Mouse (Mus musculus): ENCODE data around the gene Mlc1.

Gene Mlc1

DNA sequence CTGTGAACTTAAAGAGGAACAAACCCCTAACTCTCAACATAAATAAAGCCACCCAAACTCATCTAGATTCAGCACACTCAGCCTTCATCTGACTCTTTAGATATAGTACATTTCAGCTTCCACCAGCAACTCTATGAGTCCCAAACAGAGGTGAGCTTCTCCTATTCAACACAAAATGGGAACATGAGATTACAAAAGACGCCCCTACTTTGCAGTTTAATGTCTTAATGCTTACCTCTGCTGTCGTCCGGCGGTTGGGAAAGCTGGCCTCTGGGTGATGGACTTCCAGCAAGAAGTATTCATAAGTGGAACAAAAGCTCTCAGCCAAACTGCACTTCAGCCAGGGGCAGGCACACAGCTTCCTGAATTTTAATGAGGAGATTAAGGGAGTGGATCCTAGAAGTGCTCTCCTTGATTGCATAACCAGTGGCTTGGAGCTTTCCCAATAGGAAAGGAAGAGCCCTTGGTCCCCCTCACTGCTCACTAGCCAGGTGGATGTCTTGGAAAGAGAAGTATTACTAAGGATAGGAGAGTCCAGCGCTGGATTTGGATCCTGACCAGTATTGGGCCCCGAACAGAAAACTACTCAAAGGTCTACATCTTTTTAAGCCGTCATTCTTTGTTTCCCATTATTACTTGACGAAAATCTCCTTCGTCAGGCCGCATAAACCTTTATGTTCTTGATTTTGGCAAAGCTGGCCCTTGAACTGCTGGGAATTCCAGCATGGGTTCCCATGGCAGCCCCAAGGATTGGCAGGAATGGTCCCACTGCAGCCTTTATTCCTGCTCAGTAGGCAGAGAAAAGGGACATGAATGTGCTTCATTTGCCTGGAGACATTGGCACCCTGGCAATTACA is at the start of gene Mlc1:
Mlc1 (minus strand) TSS at position 727 of the 857 bp plus-strand sequence.
- no peak for DNase-seq (ENCODE audit: low spot score in 2 of 2)

DNA sequence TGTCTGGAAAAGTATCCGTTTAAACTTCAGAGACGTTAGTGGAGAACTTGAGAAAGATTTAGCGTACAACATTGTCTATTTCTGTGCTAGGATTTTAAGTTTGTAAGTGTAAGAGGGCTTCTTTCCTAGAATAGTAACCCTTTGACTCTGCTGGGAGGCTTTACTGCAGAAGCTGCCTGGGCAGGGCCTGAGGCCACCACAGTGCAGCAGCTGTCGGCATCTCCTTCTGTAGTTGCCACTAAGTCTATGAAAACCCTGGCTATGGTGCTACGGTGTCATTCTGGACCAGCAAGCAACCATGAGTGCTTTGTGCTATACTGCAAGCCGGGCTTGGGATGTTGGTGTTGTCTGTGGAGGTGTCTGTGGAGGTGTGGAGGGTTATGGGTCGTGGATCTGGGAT is 41.7 kb upstream of the Mlc1 start:
- DNase-seq (ENCODE audit: low spot score in 2 of 2) = no peak

DNA sequence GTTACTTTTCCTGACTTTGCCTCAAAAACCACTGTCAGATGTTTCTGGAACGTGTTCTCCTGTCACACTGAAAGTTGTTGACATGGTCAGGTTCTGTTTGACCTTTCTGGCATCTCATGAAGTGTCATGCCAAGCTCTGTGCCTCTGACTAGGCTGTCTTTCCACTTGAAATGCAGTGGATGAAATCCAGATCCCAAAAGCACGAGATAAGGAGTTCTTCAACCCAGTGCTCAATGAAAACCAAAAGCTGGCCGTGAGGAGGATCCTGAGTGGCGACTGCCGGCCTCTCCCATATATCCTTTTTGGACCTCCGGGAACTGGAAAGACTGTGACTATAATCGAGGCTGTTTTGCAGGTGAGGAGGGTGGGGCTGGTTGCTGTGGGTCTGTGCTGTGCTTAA is 41.3 kb upstream of the Mlc1 start:
- no peak for DNase-seq (ENCODE audit: low spot score in 2 of 2)

DNA sequence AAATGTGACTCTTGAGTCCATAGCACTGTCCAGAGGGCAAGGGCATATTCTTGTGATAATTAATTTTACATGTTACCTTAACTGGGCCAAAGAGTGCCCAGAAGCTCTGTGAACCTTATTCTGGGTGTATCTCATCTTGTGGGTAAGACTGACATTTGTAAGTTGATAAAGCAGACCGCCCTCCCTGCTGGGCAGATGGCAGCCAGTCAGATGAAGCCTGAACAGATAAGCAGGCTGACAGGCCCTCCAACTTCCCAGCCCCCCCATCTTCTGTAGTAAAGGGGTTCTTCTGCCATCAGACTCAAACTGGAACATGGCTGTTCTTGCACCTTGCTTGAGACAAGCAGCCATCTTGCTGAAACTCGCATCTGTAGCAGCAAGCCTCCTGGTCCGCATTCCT is 37.9 kb upstream of the Mlc1 start:
- no peak for DNase-seq (ENCODE audit: low spot score in 2 of 2)

DNA sequence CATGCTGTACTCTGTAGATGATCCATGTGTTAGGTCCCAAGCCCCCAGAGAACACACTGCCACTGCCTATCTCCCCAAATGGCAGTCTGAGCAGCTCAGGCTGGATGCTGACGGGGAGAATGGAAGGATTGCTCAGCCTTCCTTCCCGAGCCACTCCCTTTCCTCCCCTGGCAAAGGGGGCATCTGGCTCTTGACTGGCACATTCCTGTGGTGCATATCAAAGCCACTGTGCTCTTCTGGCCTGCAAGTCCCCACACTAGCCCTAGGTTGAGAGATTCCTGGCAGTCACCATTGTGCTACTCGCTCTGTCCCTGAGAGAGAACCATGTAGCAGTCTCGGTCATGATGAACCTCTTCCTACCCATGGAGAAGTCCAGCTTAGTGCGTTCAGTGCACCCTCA is 29.0 kb upstream of the Mlc1 start:
- no peak for DNase-seq (ENCODE audit: low spot score in 2 of 2)

DNA sequence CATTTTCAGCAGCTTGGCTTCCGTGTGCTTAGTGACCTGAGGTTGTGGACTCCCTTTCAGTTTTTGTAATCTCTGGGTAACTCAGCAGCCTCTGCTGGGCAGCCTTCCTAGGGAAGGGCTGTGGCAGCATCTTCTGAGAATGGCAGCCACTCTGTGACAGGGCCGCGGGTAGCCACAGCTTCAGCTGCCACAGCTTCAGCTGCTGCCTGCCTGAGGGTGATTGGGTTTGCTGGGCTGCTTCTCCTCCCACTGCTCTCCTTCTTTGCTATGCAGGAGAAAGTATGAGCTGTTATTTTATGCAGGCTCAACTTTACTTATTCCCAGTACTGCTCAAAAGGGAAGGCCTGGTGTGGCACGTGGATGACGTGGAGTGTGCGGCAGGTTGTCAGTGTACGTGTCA is 28.2 kb upstream of the Mlc1 start:
- no peak for DNase-seq (ENCODE audit: low spot score in 2 of 2)

DNA sequence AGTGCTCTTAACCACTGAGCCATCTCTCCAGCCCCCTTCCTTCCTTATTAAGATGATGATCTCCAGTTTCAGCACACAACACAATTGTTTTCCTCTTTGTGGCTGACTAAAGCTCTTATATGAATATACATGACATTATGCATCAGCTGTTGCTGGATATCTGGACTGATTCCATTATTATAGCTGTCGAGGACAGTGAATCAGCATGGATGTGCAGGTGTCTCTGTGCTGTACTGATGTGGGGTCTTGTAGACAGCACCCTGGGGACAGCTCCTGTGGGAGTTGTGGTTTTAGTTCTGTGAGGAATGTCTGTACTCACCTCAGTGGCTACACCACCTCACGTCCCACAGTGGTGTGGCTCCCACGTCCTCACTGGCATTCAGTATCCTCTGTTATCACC is 22.4 kb upstream of the Mlc1 start:
- DNase-seq (ENCODE audit: low spot score in 2 of 2) = no peak

DNA sequence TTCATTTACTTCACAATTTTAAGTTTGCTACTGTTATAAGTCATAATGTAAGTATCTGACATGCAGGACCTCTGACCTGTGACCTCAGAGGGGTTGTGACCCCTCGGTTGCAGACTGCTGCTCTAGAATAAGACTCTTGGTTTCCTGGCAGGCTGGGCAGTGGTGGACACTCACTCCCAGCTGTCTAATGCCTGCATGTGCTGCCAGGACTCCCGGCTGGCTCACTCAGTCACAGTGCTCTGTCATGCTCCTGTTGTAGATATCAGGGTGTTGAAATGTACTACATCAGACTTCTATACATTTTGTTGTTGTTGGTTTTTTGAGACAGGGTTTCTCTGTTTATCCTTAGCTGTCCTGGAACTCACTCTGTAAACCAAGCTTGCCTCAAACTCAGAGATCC is 21.6 kb upstream of the Mlc1 start:
- DNase-seq (ENCODE audit: low spot score in 2 of 2) = no peak

DNA sequence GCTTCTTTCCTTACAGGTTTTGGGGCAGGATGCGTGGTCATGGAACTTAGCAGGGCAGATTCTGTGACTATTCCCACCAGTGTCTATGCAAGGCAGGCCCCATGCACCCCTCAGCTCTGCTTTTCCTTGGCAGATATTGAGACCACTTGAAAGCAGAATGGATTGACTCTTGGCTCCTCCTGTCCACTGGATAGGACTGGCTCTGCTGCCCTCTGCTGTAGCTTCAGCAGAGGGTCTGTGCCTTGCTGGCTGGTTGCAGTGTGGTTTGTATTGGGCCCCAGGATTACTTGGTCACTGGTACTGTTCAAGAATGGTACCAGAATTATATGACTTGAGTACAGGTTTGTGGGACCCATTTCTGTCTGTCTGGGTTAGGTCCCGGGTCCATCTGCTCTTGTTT is 20.3 kb upstream of the Mlc1 start:
- DNase-seq (ENCODE audit: low spot score in 2 of 2) = no peak

DNA sequence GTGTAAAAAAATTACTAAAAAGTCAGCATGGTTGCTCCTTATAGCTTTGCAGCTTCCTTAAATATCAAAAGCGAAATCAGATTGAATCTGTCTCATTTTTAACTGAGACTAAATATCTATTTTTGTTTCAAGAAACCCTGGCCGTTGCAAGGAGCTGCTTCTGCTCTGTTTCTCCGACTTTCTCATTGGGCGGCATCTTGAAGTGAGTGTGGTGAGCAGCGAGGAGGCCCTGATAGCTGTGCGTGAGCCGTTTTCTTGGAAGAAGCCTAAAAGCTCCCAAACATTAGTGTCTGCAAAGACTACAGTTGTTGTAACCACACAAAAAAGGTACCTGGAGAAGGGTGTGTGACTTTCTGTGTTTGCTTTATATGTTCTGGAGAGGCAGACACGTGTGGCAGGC is 19.8 kb upstream of the Mlc1 start:
- DNase-seq (ENCODE audit: low spot score in 2 of 2) = no peak

DNA sequence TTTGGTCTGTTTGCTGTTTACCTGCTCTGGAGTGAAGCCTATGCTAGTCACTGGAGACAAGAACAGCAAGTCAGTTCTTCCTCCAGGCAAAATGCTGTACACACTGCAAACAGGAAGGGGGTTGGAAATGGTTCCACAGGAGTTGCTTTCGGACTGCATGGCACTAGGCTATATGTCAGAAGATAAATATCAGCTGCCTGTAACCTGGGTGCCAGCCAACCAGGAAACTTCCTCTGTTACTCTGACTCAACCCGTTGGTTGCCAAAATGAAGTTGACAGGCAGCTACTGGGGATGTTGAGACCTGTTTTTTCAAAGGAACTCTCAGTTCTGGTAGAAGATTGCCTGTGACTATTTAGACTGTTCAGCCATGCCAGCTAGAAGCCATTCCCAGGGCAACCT is 10.4 kb upstream of the Mlc1 start:
- DNase-seq (ENCODE audit: low spot score in 2 of 2) = no peak

DNA sequence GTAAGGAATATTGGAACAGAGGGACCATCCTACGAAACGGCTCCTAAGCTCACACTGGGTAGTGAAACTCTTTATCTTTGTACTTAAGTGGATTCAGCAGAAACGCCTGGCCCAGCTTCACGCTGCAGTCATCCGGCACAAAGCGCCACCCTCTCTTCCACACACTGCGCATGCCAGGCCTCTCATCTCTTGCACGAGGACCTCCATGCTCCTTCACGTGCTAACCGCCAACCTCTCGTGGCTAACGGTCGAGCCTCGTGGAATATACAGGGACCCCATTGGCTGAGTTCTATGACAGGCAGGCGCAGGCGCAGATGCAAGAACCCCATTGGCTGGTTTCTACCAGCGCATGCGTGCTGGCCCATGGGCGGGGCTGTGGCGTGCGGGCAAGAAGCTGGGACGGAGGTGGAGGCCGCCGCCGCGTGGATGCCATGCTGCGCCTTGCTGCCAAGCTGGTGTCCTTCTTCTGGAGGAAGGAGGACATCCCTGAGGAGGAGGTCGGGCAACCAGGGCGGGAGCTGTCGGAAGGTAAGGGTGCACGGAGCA is 3.8 kb upstream of the Mlc1 start, which contains the start of gene Mov10l1:
Mov10l1 (plus strand) TSS at position 376 of the 546 bp plus-strand sequence.
- DNase-seq (ENCODE audit: low spot score in 2 of 2) = no peak

DNA sequence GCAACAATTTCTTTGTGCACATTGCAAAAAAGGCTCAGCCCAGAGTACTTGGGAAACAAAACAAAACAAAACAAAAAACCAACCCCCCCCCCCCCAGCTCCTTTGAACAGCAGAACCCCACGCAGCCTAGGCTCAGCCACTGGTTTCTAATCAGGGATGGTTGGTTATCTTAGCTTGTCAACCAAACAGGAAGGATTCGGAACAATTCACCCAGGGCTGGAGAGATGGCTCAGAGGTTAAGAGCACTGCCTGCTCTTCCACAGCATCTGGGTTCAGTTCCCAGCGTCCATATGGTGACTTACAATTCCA is 285 bp upstream of the Mlc1 start:
- no peak for DNase-seq (ENCODE audit: low spot score in 2 of 2)

DNA sequence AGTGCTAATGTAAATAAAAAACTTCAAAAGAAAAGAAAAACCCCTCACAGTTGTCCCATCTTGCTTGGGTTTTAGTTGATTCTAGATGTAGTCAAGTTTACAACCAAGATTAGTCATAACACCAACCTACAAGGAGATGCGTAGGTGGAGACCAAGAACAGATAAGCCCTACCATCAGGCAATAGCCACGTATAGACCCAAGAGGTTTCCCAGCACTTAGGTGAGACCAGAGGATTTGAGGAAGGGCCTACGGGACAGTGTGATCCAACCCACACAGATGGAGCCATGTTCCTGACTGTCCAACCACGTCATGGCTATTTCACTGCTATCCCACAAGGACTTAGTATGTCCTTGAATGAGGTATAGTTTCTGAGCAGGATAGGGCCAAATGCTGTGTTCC is 6.5 kb downstream of the Mlc1 start:
- no peak for DNase-seq (ENCODE audit: low spot score in 2 of 2)

DNA sequence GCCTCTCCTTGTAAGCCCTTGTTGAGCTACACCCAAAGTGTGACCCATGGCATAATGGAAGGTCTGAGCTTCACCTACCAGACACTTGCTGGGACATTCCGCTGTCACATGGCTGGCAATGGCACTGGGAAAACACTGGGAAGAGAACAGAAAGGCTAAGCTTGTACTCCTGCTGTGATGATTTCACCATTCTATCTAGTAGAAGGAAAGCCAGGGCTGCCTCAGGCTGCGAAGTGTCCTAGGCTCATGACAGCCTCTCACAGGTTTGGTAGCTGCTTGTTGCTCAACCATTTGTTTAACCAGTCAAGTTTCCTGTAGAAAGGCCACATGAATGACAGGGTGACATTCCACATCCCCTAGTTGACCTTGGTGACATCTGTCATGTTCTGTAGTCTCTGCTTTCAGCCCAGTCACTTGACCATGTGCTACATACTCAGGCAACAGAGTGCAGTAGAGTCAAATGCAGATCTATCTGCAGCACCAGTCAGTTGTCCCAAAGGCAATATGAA is 14.7 kb downstream of the Mlc1 start:
- no peak for DNase-seq (ENCODE audit: low spot score in 2 of 2)

DNA sequence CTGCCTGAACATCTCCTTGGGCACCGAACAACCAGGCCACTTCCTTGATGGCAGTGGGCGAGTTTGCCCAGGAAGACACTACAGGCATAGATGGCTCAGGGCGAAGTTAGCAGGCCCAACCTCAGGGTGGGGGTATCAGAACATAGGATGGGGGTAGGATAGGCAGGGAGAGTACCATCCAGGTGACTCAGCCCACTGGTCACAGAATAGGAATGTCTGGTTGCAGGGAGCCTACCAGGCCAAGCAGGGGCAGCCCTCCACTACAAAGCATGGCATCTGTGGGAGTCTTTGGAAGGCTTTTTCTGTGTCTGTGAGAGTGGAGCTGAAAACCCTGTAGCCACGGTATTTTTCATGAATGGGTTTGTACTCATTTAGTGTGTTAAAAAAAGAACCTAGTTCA is 21.3 kb downstream of the Mlc1 start:
- DNase-seq (ENCODE audit: low spot score in 2 of 2) = no peak

DNA sequence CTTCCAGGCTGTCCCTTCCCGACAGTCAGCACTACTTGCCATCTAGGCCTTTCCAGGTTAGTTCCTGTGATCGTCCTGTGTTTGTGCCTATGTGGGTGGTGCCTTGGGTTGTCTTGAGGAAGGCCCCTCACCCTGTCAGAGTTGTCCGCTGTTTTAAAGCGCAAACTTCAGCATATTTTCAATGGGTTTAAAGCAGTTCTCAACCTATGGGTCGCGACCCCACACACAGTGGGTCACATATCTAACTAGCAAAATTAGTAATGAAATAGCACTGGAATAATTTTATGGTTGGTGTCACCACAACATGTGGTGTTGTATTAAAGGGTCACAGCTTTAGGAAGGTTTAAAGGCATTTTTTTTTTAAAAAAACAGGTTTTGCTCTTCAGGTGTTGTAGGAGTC is 23.5 kb downstream of the Mlc1 start:
- DNase-seq (ENCODE audit: low spot score in 2 of 2) = no peak

DNA sequence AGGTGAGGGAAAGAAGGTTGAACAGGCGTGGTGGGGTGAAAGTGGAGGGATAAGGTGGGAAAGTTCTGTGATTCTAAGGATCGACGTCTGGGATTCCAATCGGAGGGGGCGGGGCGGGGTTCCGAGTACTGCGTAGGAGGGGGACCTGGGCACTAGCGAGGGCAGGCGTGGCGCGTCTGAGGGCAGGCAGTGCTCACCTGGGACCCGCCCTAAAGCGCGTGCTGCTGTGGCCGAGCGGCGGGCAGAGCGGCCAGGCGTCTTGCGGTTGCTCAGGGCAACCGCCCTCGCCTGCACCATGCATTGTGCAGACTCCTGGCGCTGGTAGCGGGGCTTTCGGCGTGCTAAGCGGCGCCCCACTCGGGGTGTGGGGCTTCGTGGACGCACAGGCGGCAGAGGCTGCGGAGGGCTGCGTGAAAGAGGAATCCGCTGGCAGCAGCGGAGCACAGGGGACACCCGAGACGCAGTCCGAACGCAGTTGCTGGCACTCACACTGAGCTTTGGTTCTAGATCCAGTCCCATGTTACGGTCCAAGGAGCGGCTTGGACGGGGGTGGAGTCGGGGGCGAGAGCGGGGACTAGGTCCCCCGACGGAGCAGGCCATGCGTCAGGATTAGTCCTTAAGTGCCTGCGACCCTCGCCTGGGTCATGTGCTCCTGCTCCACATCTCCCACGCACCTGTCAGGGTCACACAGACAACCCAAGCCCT is 24.3 kb downstream of the Mlc1 start, which contains the start of gene Ttll8:
Ttll8 (minus strand) TSS at position 51 of the 705 bp plus-strand sequence.
- no peak for DNase-seq (ENCODE audit: low spot score in 2 of 2)

DNA sequence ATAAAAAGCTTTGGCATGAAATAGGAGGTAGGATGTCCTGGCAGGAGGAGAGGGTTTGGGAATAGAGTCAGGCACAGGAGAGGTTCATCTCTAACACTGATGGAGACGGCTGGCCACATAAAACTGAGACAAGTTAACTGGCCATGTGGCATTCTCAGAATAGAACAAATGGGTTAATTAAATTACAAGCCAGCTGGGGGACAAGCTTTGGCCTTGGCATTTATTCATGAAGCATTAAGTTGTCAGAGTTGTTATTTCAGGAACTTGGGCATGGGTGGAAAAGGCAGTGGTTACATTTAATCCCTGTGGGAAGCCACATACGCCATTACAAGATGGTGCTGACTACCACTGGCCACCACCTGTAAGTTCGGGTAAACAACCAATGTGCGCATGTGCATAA is 27.6 kb downstream of the Mlc1 start:
- DNase-seq (ENCODE audit: low spot score in 2 of 2) = no peak

DNA sequence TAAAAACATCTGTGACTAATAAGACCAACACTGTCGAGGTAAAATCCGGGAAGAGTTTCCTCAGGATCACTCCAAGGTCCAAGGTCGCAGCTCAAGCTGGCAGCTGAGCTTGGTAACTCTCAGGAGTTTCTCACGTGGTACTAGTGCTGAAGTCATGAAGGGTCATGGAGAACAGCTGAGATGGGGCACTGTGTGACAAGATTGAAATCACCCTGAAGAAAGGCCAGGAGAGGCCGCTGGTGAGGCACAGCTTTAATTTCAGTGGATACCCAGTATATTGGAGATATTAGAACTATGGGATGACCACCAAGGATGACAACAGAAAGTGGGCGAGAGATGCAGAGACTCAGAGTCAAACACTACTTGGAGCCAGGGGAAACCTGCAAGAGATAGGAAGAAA is 32.0 kb downstream of the Mlc1 start:
- no peak for DNase-seq (ENCODE audit: low spot score in 2 of 2)

DNA sequence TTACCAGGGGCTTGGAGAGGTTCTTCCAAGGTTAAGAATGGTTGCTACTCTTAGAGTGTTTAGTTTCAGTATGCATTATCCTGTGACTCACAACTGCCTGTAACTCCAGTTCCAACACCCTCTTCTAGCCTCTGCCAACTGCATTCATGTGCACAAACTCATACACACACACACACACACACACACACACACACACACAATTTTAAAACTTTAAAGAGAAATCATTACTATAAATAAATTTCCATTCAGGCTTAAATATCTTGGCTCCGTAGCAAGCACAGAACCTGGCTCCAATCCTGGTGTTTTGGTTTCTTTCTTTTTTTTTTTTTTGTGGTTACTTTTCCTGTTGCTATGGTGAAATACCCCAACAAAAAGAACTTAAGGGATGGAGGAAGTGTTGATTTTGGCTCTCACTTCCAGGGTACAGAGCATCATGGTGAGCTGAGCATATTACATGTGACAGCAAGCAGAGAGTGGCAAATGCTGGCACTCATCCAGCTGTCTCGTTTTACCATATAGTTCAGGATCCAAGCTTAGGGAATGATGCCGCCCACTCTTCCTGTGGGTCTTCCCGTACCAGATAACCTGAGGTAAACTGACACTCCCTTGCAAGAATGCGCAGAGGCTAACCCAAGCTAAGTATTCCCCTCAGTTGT is 34.8 kb downstream of the Mlc1 start:
- no peak for DNase-seq (ENCODE audit: low spot score in 2 of 2)

DNA sequence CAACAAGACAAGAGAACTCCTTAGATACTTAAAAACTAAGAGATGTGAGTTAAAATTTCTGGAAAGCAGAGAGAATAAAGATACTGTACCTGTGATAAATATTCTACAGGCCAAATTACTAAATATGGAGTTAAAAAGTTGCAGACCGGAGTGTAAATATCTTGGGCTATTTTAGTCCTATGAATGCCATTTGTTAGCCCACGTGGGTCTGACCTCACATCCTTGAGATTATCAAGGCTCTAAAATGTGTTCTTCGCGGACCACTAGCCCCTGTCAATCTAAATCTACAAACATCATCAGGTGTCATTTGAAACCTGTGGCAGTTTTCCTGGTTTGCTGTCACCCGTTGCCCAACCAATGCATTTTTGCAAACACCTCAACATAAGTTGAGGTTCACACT is 36.0 kb downstream of the Mlc1 start:
- no peak for DNase-seq (ENCODE audit: low spot score in 2 of 2)

DNA sequence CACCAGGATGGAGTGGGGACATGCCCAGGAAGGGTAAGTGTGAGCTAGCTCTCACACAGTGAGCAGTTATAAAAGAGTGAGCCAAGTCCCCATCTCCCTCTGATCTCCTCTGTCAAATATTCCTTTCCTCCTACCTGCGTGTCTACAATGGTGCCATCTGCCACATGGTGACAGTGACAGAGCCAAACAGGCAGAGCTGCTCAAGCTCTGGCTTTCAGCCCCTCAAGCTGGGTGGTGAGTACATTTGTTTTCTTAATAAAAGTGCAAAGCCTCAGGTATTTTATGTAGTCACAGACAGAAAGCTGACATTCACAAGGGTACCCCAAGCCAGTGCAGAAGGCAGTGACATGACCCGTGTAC is 41.5 kb downstream of the Mlc1 start:
- DNase-seq (ENCODE audit: low spot score in 2 of 2) = no peak
